ENCODE assay signal across 30 mouse cellular contexts in genomic region chr17:29319476-29319875, GRCm38 (mm10). TPM values are rescaled to one million over a fixed set of nuclear protein-coding genes. Genes with fewer than 3 reads are reported as not detected.
A peak's percentile ranks its signal among the peaks of the same experiment; 100 is the strongest.
DNase-seq lines count a peak whose midpoint lies in the region; ATAC-seq and TF ChIP-seq lines count a peak whose summit lies in the region.
"Had no signal": no experiment of that assay in that cellular context is flagged by ENCODE, and none has a peak within 500 bp of the region (broad histone marks: within the 10 kb centered on the region; RNA-seq: fewer than 3 reads in every experiment).

No protein-coding gene starts in this region.

- no peaks in the 10 kb centered on the region for H3K9me3 ChIP-seq in midbrain, embryonic 16.5 days (replicated peaks; ENCODE audit: control insufficient read depth, low read length, poor library complexity, severe bottlenecking)
- no peaks in the 10 kb centered on the region for H3K9me3 ChIP-seq in midbrain, embryonic 11.5 days (ENCODE audit: control insufficient read depth, low read length)
- H3K9me3 ChIP-seq: embryonic facial prominence, embryonic 13.5 days; forebrain, embryonic 10.5 days; heart, embryonic 15.5 days; hindbrain, embryonic 13.5 days; limb, embryonic 12.5 days; liver, embryonic 13.5 days; lung, embryonic 15.5 days; neural tube, embryonic 13.5 days had no signal

- no peak overlapping the region for H3K9ac ChIP-seq in midbrain, embryonic 16.5 days (ENCODE audit: low read depth, low read length)
- no peak overlapping the region for H3K9ac ChIP-seq in midbrain, embryonic 11.5 days (ENCODE audit: low read length)
- H3K9ac ChIP-seq: embryonic facial prominence, embryonic 13.5 days; heart, embryonic 15.5 days; hindbrain, embryonic 13.5 days; liver, embryonic 13.5 days; lung, embryonic 15.5 days; neural tube, embryonic 13.5 days had no signal

- no peaks in the 10 kb centered on the region for H3K36me3 ChIP-seq in kidney, adult 2 months (ENCODE audit: control insufficient read depth, insufficient read depth, low read length)
- H3K36me3 ChIP-seq in midbrain, embryonic 16.5 days (ENCODE audit: control insufficient read depth, insufficient read depth, low read length) = no peaks in the 10 kb centered on the region
- no peaks in the 10 kb centered on the region for H3K36me3 ChIP-seq in midbrain, embryonic 11.5 days (ENCODE audit: control insufficient read depth, insufficient read depth, low read length)
- H3K36me3 ChIP-seq: embryonic facial prominence, embryonic 13.5 days; forebrain, embryonic 10.5 days; heart, embryonic 15.5 days; hindbrain, embryonic 13.5 days; limb, embryonic 12.5 days; liver, embryonic 13.5 days; lung, embryonic 15.5 days; neural tube, embryonic 13.5 days had no signal

- H3K4me2 ChIP-seq in midbrain, embryonic 16.5 days (ENCODE audit: low read length) = no peak overlapping the region
- H3K4me2 ChIP-seq in midbrain, embryonic 11.5 days = no peak overlapping the region
- H3K4me2 ChIP-seq: embryonic facial prominence, embryonic 13.5 days; heart, embryonic 15.5 days; hindbrain, embryonic 13.5 days; limb, embryonic 12.5 days; lung, embryonic 15.5 days; neural tube, embryonic 13.5 days had no signal

- peak; percentile 90 for DNase-seq in heart, adult 11 months
- DNase-seq in heart, adult 9 months (ENCODE audit: low spot score in 2 of 2) = no peak
- DNase-seq in kidney, adult 2 months = no peak
- no peak for DNase-seq in kidney, postnatal 14 days
- no peak for DNase-seq in midbrain, embryonic 11.5 days (ENCODE audit: low spot score, missing footprints)
- DNase-seq in thymus, postnatal 14 days = no peak
- DNase-seq: adrenal gland, adult 8-10 months; cerebellum, adult 11 months; cerebellum, adult 9-10 months; kidney, postnatal 25 days; lung, postnatal 36 days; right cerebral cortex, postnatal 4 days; thymus, adult 18-20 months; thymus, postnatal 36 days had no signal

- no peaks in the 10 kb centered on the region for H3K4me1 ChIP-seq in kidney, adult 2 months (ENCODE audit: control insufficient read depth, insufficient read depth, low read length)
- H3K4me1 ChIP-seq in midbrain, embryonic 16.5 days (ENCODE audit: control insufficient read depth, insufficient read depth, low read length) = peaks cover 2% of the 10 kb centered on the region; the same call in 1 of the 2 replicates
- peaks cover 4% of the 10 kb centered on the region; the same call in 1 of the 2 replicates for H3K4me1 ChIP-seq in midbrain, embryonic 11.5 days (ENCODE audit: control insufficient read depth, insufficient read depth, low read length)

- TF ChIP-seq CTCF in kidney, adult 2 months (conservative IDR thresholded peaks at IDR 0.05; ENCODE audit: insufficient read depth, insufficient read length, low read depth, low read length) = no peak

- TF ChIP-seq POLR2A in kidney, adult 2 months (IDR thresholded peaks at IDR 0.05; ENCODE audit: low read depth, low read length) = no peak

- 86% methylated on average over 7 of the region's 7 CpGs for WGBS in kidney, adult 2 months
- 89% methylated on average over 7 of the region's 7 CpGs for WGBS in midbrain, embryonic 16.5 days
- 90% methylated on average over 7 of the region's 7 CpGs for WGBS in midbrain, embryonic 11.5 days

- 0 out of 2 replicates have a peak overlapping the region, but pooled peaks have one; percentile 7 for H3K4me3 ChIP-seq in kidney, adult 2 months (ENCODE audit: insufficient read depth, low read depth, low read length)
- no peak overlapping the region for H3K4me3 ChIP-seq in midbrain, embryonic 16.5 days (ENCODE audit: low read depth, low read length)
- no peak overlapping the region for H3K4me3 ChIP-seq in midbrain, embryonic 11.5 days (ENCODE audit: low read depth, low read length)
- H3K4me3 ChIP-seq: embryonic facial prominence, embryonic 13.5 days; forebrain, embryonic 10.5 days; heart, embryonic 15.5 days; hindbrain, embryonic 13.5 days; left cerebral cortex, adult 2 months; limb, embryonic 12.5 days; liver, embryonic 13.5 days; lung, embryonic 15.5 days; neural tube, embryonic 13.5 days had no signal

- H3K27me3 ChIP-seq in kidney, adult 2 months (replicated peaks; ENCODE audit: control insufficient read depth, insufficient read depth, low read length) = no peaks in the 10 kb centered on the region
- H3K27me3 ChIP-seq in midbrain, embryonic 16.5 days (ENCODE audit: control insufficient read depth, insufficient read depth, low read depth, low read length) = peaks cover 8% of the 10 kb centered on the region
- H3K27me3 ChIP-seq in midbrain, embryonic 11.5 days (ENCODE audit: control insufficient read depth, insufficient read depth, low read length) = peaks cover 26% of the 10 kb centered on the region

- no peak overlapping the region for H3K27ac ChIP-seq in kidney, adult 2 months (ENCODE audit: insufficient read depth, low read depth, low read length)
- no peak overlapping the region for H3K27ac ChIP-seq in midbrain, embryonic 16.5 days (ENCODE audit: low read length)
- H3K27ac ChIP-seq in midbrain, embryonic 11.5 days (ENCODE audit: low read depth, low read length) = no peak overlapping the region
- H3K27ac ChIP-seq: embryonic facial prominence, embryonic 13.5 days; heart, embryonic 15.5 days; hindbrain, embryonic 13.5 days; left cerebral cortex, adult 2 months; limb, embryonic 12.5 days; lung, embryonic 15.5 days; neural tube, embryonic 13.5 days; stomach, postnatal 0 days had no signal

- ATAC-seq in midbrain, embryonic 16.5 days = 0 out of 2 replicates have a peak, but pooled peaks have one; percentile 19
- ATAC-seq in midbrain, embryonic 11.5 days (ENCODE audit: low FRiP score) = no peak
- 0 out of 2 replicates have a peak, but pooled peaks have one; percentile 15 for ATAC-seq in monocyte, adult 5-6 weeks (replicated peaks; ENCODE audit: insufficient number of reproducible peaks, low FRiP score, low TSS enrichment, poor library complexity, severe bottlenecking)
- ATAC-seq: activated CD4-positive, CD25-positive, alpha-beta regulatory T cell, adult 4 months; forebrain, embryonic 16.5 days; intestine, postnatal 0 days had no signal

RNA-seq across cellular contexts. Expression of gene Pi16, which starts 2.0 kb away (rescaled TPM):
- polyA plus RNA-seq in kidney, adult 2 months (2012; rRNA removed) = 18.4 and 22.2 TPM in 2 replicates
- polyA plus RNA-seq in midbrain, embryonic 16.5 days (2015; fragmentation: Nextera tagmentation; extraction: Ambion mirVana) = 3.3 and 4.4 TPM in 2 replicates
- polyA plus RNA-seq in midbrain, embryonic 11.5 days (2014; fragmentation: Nextera tagmentation; extraction: Ambion mirVana) = 0.56 and 0.57 TPM in 2 replicates
- 16.9 to 37.3 TPM (median 22.0 TPM) in 3 replicates for total RNA-seq in monocyte, adult 5-6 weeks (2017)
- total RNA-seq: megakaryocyte-erythroid progenitor cell, adult 5-6 weeks had no signal

RNA-seq across cellular contexts. Expression of gene Mtch1, which starts 28.3 kb away (rescaled TPM):
- 375 and 393 TPM in 2 replicates for polyA plus RNA-seq in kidney, adult 2 months (2012; rRNA removed)
- 463 and 470 TPM in 2 replicates for polyA plus RNA-seq in midbrain, embryonic 16.5 days (2015; fragmentation: Nextera tagmentation; extraction: Ambion mirVana)
- 348 and 375 TPM in 2 replicates for polyA plus RNA-seq in midbrain, embryonic 11.5 days (2014; fragmentation: Nextera tagmentation; extraction: Ambion mirVana)
- 56.3 to 71.0 TPM (median 67.0 TPM) in 3 replicates for total RNA-seq in monocyte, adult 5-6 weeks (2017)

RNA-seq across cellular contexts. Expression of gene Fgd2, which starts 41.2 kb away (rescaled TPM):
- polyA plus RNA-seq in kidney, adult 2 months (2012; rRNA removed) = 10.1 and 11.4 TPM in 2 replicates
- 8.6 and 12.7 TPM in 2 replicates for polyA plus RNA-seq in midbrain, embryonic 16.5 days (2015; fragmentation: Nextera tagmentation; extraction: Ambion mirVana)
- polyA plus RNA-seq in midbrain, embryonic 11.5 days (2014; fragmentation: Nextera tagmentation; extraction: Ambion mirVana) = 2.2 and 2.4 TPM in 2 replicates
- total RNA-seq in monocyte, adult 5-6 weeks (2017) = 76.8 to 91.0 TPM (median 79.1 TPM) in 3 replicates

RNA-seq across cellular contexts. Expression of gene BC004004, which starts 50.9 kb away (rescaled TPM):
- polyA plus RNA-seq in kidney, adult 2 months (2012; rRNA removed) = 219 and 228 TPM in 2 replicates
- polyA plus RNA-seq in midbrain, embryonic 16.5 days (2015; fragmentation: Nextera tagmentation; extraction: Ambion mirVana) = 125 TPM in 2 replicates
- 68.4 and 74.6 TPM in 2 replicates for polyA plus RNA-seq in midbrain, embryonic 11.5 days (2014; fragmentation: Nextera tagmentation; extraction: Ambion mirVana)
- total RNA-seq in monocyte, adult 5-6 weeks (2017) = 67.0 to 84.4 TPM (median 75.3 TPM) in 3 replicates

RNA-seq across cellular contexts. Expression of gene Ppil1, which starts 55.5 kb away (rescaled TPM):
- 21.5 and 23.5 TPM in 2 replicates for polyA plus RNA-seq in kidney, adult 2 months (2012; rRNA removed)
- polyA plus RNA-seq in midbrain, embryonic 16.5 days (2015; fragmentation: Nextera tagmentation; extraction: Ambion mirVana) = 106 and 107 TPM in 2 replicates
- 163 and 170 TPM in 2 replicates for polyA plus RNA-seq in midbrain, embryonic 11.5 days (2014; fragmentation: Nextera tagmentation; extraction: Ambion mirVana)
- 12.7 to 24.2 TPM (median 17.9 TPM) in 3 replicates for total RNA-seq in monocyte, adult 5-6 weeks (2017)
